Mouse (Mus musculus) MEL (cell line): ENCODE data around the gene Sirpb1a.
"Not testable (repeated sequence)": the region's sequence is repeated elsewhere in the genome, so short reads cannot be mapped to it uniquely, and the experiment has no call there.

Experiments used
- CTCF ChIP-seq, 3 experiments: IDR thresholded peaks in 2 of 3; conservative IDR thresholded peaks in 1 of 3; 2 replicates each; pipeline ENCODE4 v1.5.1; 2011 to 2012; ENCODE audit warnings: low read length in 3 of 3, low read depth in 2 of 3, mild to moderate bottlenecking in 2 of 3, improper control_type of control experiment in 1 of 3, inconsistent platforms in 1 of 3, mixed read lengths in 1 of 3, moderate library complexity in 1 of 3; ENCODE audit not compliant: control insufficient read depth in 1 of 3, insufficient read depth in 1 of 3, poor library complexity in 1 of 3, severe bottlenecking in 1 of 3
- ELF1 ChIP-seq: IDR thresholded peaks from 2 replicates; pipeline ENCODE4 v1.6.1; 2014; ENCODE audit warnings: low read depth, mild to moderate bottlenecking, inconsistent platforms, low read length, improper control_type of control experiment, moderate library complexity
- GABPA ChIP-seq: IDR thresholded peaks from 2 replicates; pipeline ENCODE4 v1.6.1; 2012; ENCODE audit warnings: low read depth, mild to moderate bottlenecking, inconsistent platforms, low read length, improper control_type of control experiment, moderate library complexity
- MAX ChIP-seq: IDR thresholded peaks from 2 replicates; pipeline ENCODE4 v1.6.1; 2011; ENCODE audit warnings: low read length, improper control_type of control experiment
- MXI1 ChIP-seq: IDR thresholded peaks from 2 replicates; pipeline ENCODE4 v1.6.1; 2011; ENCODE audit warnings: mild to moderate bottlenecking, low read depth, low read length, improper control_type of control experiment
- POLR2A ChIP-seq, 2 experiments: IDR thresholded peaks; 2 replicates each; pipeline ENCODE4 v1.6.1; 2011 to 2012; ENCODE audit warnings: low read length in 2 of 2, mild to moderate bottlenecking in 2 of 2, control low read depth in 1 of 2, improper control_type of control experiment in 1 of 2, low read depth in 1 of 2, moderate library complexity in 1 of 2; ENCODE audit not compliant: control insufficient read depth in 1 of 2, insufficient read depth in 1 of 2, poor library complexity in 1 of 2
- RCOR1 ChIP-seq: IDR thresholded peaks from 2 replicates; pipeline ENCODE4 v1.6.1; 2012; ENCODE audit warnings: low read depth, mild to moderate bottlenecking, inconsistent platforms, low read length, improper control_type of control experiment
- SMC3 ChIP-seq: IDR thresholded peaks from 2 replicates; pipeline ENCODE4 v1.6.1; 2011; ENCODE audit warnings: low read depth, low read length, improper control_type of control experiment
- ZC3H11A ChIP-seq: IDR thresholded peaks from 2 replicates; pipeline ENCODE4 v1.6.1; 2012; ENCODE audit warnings: low read depth, mild to moderate bottlenecking, inconsistent platforms, low read length, improper control_type of control experiment
- ZNF384 ChIP-seq: IDR thresholded peaks from 2 replicates; pipeline ENCODE4 v1.6.1; 2012; ENCODE audit warnings: low read depth, mild to moderate bottlenecking, inconsistent platforms, low read length, improper control_type of control experiment

GRCm38 (mm10) chr3:15345606-15346005, 80.7 kb downstream of the Sirpb1a start:
- not testable (repeated sequence) for TF ChIP-seq SMC3; MAX; CTCF (IDR thresholded peaks at IDR 0.05 in 2 of 3, conservative IDR thresholded peaks at IDR 0.05 in 1 of 3; ENCODE audit: control insufficient read depth in 1 of 3, insufficient read depth in 1 of 3, low read depth in 2 of 3, low read length in 3 of 3, poor library complexity in 1 of 3, severe bottlenecking in 1 of 3); RCOR1; MXI1; ZNF384; GABPA; POLR2A (IDR thresholded peaks at IDR 0.05; ENCODE audit: control insufficient read depth in 1 of 2, insufficient read depth in 1 of 2, low read depth in 1 of 2, low read length in 2 of 2, poor library complexity in 1 of 2); ZC3H11A; ELF1
